Mouse (Mus musculus) MEL (cell line): ENCODE measurements around the gene Tubb3. TPM values are rescaled to one million over a fixed set of nuclear protein-coding genes. Genes with fewer than 3 reads are reported as not detected.

Source experiments
- DNase-seq: peaks from one replicate; pipeline ENCODE4 v3.0.0; 2011; ENCODE audit warnings: low read depth, low spot score
- H3K27ac ChIP-seq: 2 replicates; pipeline ENCODE4 v1.5.1; 2012; ENCODE audit warnings: low read depth, mild to moderate bottlenecking, control low read depth, low read length, moderate library complexity; ENCODE audit not compliant: control insufficient read depth
- H3K27me3 ChIP-seq, 2 experiments: fragments of 150-350 bp in 1 of 2; sonication (generic) in 1 of 2; 2 replicates each; pipeline ENCODE4 v1.6.1; 2012; ENCODE audit warnings: low read length in 2 of 2, mild to moderate bottlenecking in 2 of 2, improper control_type of control experiment in 1 of 2, moderate library complexity in 1 of 2; ENCODE audit not compliant: insufficient read depth in 2 of 2, control insufficient read depth in 1 of 2
- H3K36me3 ChIP-seq, 2 experiments: 2 replicates each; pipeline ENCODE4 v1.6.1; 2012 to 2014; ENCODE audit warnings: low read length in 2 of 2, improper control_type of control experiment in 1 of 2, inconsistent platforms in 1 of 2, mild to moderate bottlenecking in 1 of 2; ENCODE audit not compliant: insufficient read depth in 2 of 2, control insufficient read depth in 1 of 2
- H3K4me1 ChIP-seq, 2 experiments: fragments of 150-350 bp in 1 of 2; sonication (generic) in 1 of 2; 2 replicates each; pipeline ENCODE4 v1.6.1; 2012; ENCODE audit warnings: low read length in 2 of 2, improper control_type of control experiment in 1 of 2, mild to moderate bottlenecking in 1 of 2; ENCODE audit not compliant: insufficient read depth in 2 of 2, control insufficient read depth in 1 of 2
- H3K4me3 ChIP-seq, 2 experiments: fragments of 150-350 bp in 1 of 2; sonication (generic) in 1 of 2; 2 replicates each; pipeline ENCODE4 v1.5.1; 2012; ENCODE audit warnings: low read depth in 2 of 2, low read length in 2 of 2, mild to moderate bottlenecking in 2 of 2, moderate library complexity in 2 of 2, control low read depth in 1 of 2, improper control_type of control experiment in 1 of 2; ENCODE audit not compliant: control insufficient read depth in 1 of 2, insufficient read depth in 1 of 2
- H3K79me2 ChIP-seq: 2 replicates; pipeline ENCODE4 v1.6.1; 2012; ENCODE audit warnings: mild to moderate bottlenecking, low read length, moderate library complexity; ENCODE audit not compliant: control insufficient read depth, poor library complexity, insufficient read depth
- H3K9ac ChIP-seq: 2 replicates; pipeline ENCODE4 v1.6.1; 2012; ENCODE audit warnings: low read depth, mild to moderate bottlenecking, control low read depth, low read length, moderate library complexity; ENCODE audit not compliant: control insufficient read depth, poor library complexity, severe bottlenecking
- H3K9me3 ChIP-seq: fragments of 150-350 bp; sonication (generic); replicated peaks from 2 replicates; pipeline ENCODE4 v1.6.1; 2012; ENCODE audit warnings: mild to moderate bottlenecking, low read length, improper control_type of control experiment, moderate library complexity; ENCODE audit not compliant: insufficient read depth
- BHLHE40 ChIP-seq: IDR thresholded peaks from 2 replicates; pipeline ENCODE4 v1.6.1; 2012; ENCODE audit warnings: low read depth, mild to moderate bottlenecking, inconsistent platforms, low read length, improper control_type of control experiment, borderline replicate concordance
- CHD1 ChIP-seq: IDR thresholded peaks from 2 replicates; pipeline ENCODE4 v1.6.1; 2012; ENCODE audit warnings: low read depth, mild to moderate bottlenecking, inconsistent platforms, low read length, improper control_type of control experiment
- CHD2 ChIP-seq: IDR thresholded peaks from 2 replicates; pipeline ENCODE4 v1.6.1; 2011; ENCODE audit warnings: low read length, improper control_type of control experiment
- E2F4 ChIP-seq: IDR thresholded peaks from 2 replicates; pipeline ENCODE4 v1.6.1; 2011; ENCODE audit warnings: low read depth, low read length, improper control_type of control experiment, borderline replicate concordance
- ELF1 ChIP-seq: IDR thresholded peaks from 2 replicates; pipeline ENCODE4 v1.6.1; 2014; ENCODE audit warnings: low read depth, mild to moderate bottlenecking, inconsistent platforms, low read length, improper control_type of control experiment, moderate library complexity
- GABPA ChIP-seq: IDR thresholded peaks from 2 replicates; pipeline ENCODE4 v1.6.1; 2012; ENCODE audit warnings: low read depth, mild to moderate bottlenecking, inconsistent platforms, low read length, improper control_type of control experiment, moderate library complexity
- GATA1 ChIP-seq: IDR thresholded peaks from 2 replicates; pipeline ENCODE4 v1.6.1; 2011; ENCODE audit warnings: low read depth, low read length, improper control_type of control experiment
- KAT2A ChIP-seq: conservative IDR thresholded peaks from 2 replicates; pipeline ENCODE4 v1.6.1; 2012; ENCODE audit warnings: low read depth, low read length, improper control_type of control experiment, inconsistent platforms
- SIN3A ChIP-seq: IDR thresholded peaks from 2 replicates; pipeline ENCODE4 v1.6.1; 2012; ENCODE audit warnings: low read length, improper control_type of control experiment, inconsistent platforms
- TBP ChIP-seq: IDR thresholded peaks from 2 replicates; pipeline ENCODE4 v1.8.0; 2011; ENCODE audit warnings: low read depth, low read length, improper control_type of control experiment
- TCF12 ChIP-seq: IDR thresholded peaks from 2 replicates; pipeline ENCODE4 v1.6.1; 2014; ENCODE audit warnings: low read depth, mild to moderate bottlenecking, inconsistent platforms, low read length, improper control_type of control experiment, moderate library complexity
- UBTF ChIP-seq: IDR thresholded peaks from 2 replicates; pipeline ENCODE4 v1.6.1; 2012; ENCODE audit warnings: low read depth, mild to moderate bottlenecking, inconsistent platforms, low read length, improper control_type of control experiment, moderate library complexity, borderline replicate concordance; ENCODE audit not compliant: insufficient read depth
- ZMIZ1 ChIP-seq: IDR thresholded peaks from 2 replicates; pipeline ENCODE4 v1.6.1; 2012; ENCODE audit warnings: low read depth, mild to moderate bottlenecking, inconsistent platforms, low read length, improper control_type of control experiment, moderate library complexity
- ZNF384 ChIP-seq: IDR thresholded peaks from 2 replicates; pipeline ENCODE4 v1.6.1; 2012; ENCODE audit warnings: low read depth, mild to moderate bottlenecking, inconsistent platforms, low read length, improper control_type of control experiment
- polyA plus RNA-seq, 2 experiments: library from polyadenylated mRNA; stranded (reverse) in 1 of 2; unstranded in 1 of 2; fragments of >175 nt in 1 of 2; fragments of >200 nt in 1 of 2; gene quantifications; 2 replicates each; pipeline versions ENCODE4 v1.2.1 to v1.2.4; 2012; ENCODE audit warnings: low replicate concordance in 2 of 2, low read depth in 1 of 2; ENCODE audit not compliant: insufficient read length in 2 of 2, insufficient read depth in 1 of 2, missing spikeins in 1 of 2
- total RNA-seq: library from RNA; depleted of rRNA; stranded (reverse); fragments of 300-350 nt; gene quantifications from 2 replicates; pipeline ENCODE4 v1.2.3, GENCODE M21; 2012

The Tubb3 gene
- total and polyA plus RNA-seq, 3 experiments: 0.69 to 1.4 TPM; not detected in 1

DNA sequence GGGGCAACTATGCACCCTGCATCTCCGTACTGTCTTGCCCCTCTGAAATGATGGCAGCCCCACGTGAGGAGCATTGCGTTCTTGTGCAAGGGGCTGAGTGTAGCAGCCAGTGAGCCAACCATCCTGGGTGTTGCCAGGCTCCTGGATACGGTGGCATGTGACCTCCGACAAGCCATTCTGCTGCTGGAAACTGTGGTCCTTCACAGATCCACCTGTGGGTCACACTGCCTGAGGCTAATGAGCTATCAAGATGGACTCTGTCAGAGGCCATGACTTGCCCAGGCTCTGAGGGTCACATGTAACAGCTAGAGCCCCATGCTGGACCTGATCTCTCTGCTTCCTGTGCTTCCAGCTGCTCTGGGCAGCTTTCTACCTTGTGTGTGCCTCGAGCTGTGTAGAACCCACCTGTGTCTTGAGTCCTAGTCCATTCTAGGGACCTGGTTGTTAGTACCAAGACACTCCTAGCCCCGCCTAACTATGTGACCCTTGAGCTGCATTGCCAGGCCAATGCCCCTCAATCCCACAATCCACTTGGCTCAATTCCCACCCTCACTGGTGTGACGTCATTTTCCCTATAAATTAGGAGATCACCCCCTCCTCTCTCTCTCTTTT, 5.8 kb downstream of the Tubb3 start:
- peak overlapping the region; percentile 34; the same call in 1 of the 2 replicates for H3K27ac ChIP-seq
- no peaks in the 10 kb centered on the region for H3K79me2 ChIP-seq
- TF ChIP-seq ELF1 (no peak), CHD1 (no peak), KAT2A (no peak), GABPA (no peak), BHLHE40 (no peak), GATA1 (no peak), SIN3A (no peak), UBTF (no peak), CHD2 (no peak), E2F4 (no peak)
- no peaks in the 10 kb centered on the region for H3K9me3 ChIP-seq
- DNase-seq: peak; percentile 32
- H3K27me3 ChIP-seq: no peaks in the 10 kb centered on the region
- H3K4me3 ChIP-seq: no peak overlapping the region
- peaks cover 2 to 19% of the 10 kb centered on the region in 2 experiments for H3K4me1 ChIP-seq
- H3K9ac ChIP-seq: no peak overlapping the region
- H3K36me3 ChIP-seq: peaks cover 0 to 8% of the 10 kb centered on the region in 2 experiments; a peak in 2 of 4 replicates

DNA sequence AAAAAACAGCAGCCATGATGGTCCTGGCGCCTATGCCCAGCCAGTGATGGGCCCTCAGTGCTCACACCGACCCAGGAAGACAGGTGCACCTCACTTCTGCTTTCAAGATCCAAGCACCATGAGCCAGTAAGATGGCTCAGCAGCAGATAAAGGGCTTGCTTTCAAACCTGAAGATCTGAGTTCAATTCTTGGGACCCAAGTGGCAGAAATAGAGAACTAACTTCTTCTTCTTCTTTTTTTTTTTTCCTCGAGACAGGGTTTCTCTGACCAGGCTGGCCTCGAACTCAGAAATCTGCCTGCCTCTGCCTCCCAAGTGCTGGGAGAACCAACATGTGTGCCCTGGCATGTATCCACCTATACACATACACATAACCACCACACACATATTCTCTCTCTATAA, 8.5 kb downstream of the Tubb3 start:
- peak; percentile 81 for DNase-seq
- no peaks in the 10 kb centered on the region for H3K27me3 ChIP-seq
- H3K36me3 ChIP-seq: peaks cover 0 to 7% of the 10 kb centered on the region in 2 experiments; a peak in 2 of 4 replicates
- no peaks in the 10 kb centered on the region for H3K79me2 ChIP-seq
- no peak overlapping the region for H3K9ac ChIP-seq
- TF ChIP-seq GABPA: no peak
- peak; percentile 20; the same call in 1 of the 2 replicates for TF ChIP-seq SIN3A
- peak; percentile 87 for TF ChIP-seq ZNF384
- TF ChIP-seq ZMIZ1: no peak
- 0 out of 2 replicates have a peak, but pooled peaks have one; percentile 6 for TF ChIP-seq TCF12
- 0 out of 2 replicates have a peak, but pooled peaks have one; percentile 51 for TF ChIP-seq TBP
- H3K4me1 ChIP-seq: peaks cover 4 to 14% of the 10 kb centered on the region in 2 experiments
- no peak overlapping the region for H3K4me3 ChIP-seq
- no peaks in the 10 kb centered on the region for H3K9me3 ChIP-seq
- no peak overlapping the region for H3K27ac ChIP-seq
